Mouse (Mus musculus) myocyte (in vitro differentiated cells): ENCODE measurements around the gene Zswim4.

Experiments
- CEBPB ChIP-seq: IDR thresholded peaks from 2 replicates; pipeline ENCODE4 v1.6.1; 2011; ENCODE audit warnings: mild to moderate bottlenecking, moderate library complexity; ENCODE audit not compliant: poor library complexity, insufficient read depth, severe bottlenecking
- E2F4 ChIP-seq: IDR thresholded peaks from one replicate; pipeline ENCODE4 v1.6.1; 2011; ENCODE audit warnings: mild to moderate bottlenecking, control low read depth, moderate library complexity; ENCODE audit not compliant: insufficient read depth
- MAX ChIP-seq: IDR thresholded peaks from one replicate; pipeline ENCODE4 v1.6.1; 2011; ENCODE audit warnings: low read depth, mild to moderate bottlenecking, control low read depth
- MYOD1 ChIP-seq, 3 experiments: IDR thresholded peaks; one replicate each; pipeline ENCODE4 v1.6.1; 2011; ENCODE audit warnings: control low read depth in 2 of 3, low read depth in 2 of 3, mild to moderate bottlenecking in 2 of 3, moderate library complexity in 1 of 3; ENCODE audit not compliant: insufficient read length in 2 of 3, control insufficient read depth in 1 of 3
- MYOG ChIP-seq, 3 experiments: IDR thresholded peaks; one replicate each; pipeline ENCODE4 v1.6.1; 2011; ENCODE audit warnings: control low read depth in 2 of 3, low read depth in 2 of 3, mild to moderate bottlenecking in 2 of 3; ENCODE audit not compliant: insufficient read length in 2 of 3, control insufficient read depth in 1 of 3, insufficient read depth in 1 of 3
- POLR2A ChIP-seq: IDR thresholded peaks from one replicate; pipeline ENCODE4 v1.6.1; 2011; ENCODE audit warnings: low read depth, mild to moderate bottlenecking, control low read depth, moderate library complexity; ENCODE audit not compliant: insufficient read length
- POLR2AphosphoS2 ChIP-seq: IDR thresholded peaks from one replicate; pipeline ENCODE4 v1.6.1; 2011; ENCODE audit warnings: low read depth, control low read depth; ENCODE audit not compliant: insufficient read length
- REST ChIP-seq: IDR thresholded peaks from one replicate; pipeline ENCODE4 v1.6.1; 2011; ENCODE audit warnings: mild to moderate bottlenecking, control low read depth, moderate library complexity; ENCODE audit not compliant: insufficient read depth, insufficient read length
- TCF12 ChIP-seq: IDR thresholded peaks from one replicate; pipeline ENCODE4 v1.6.1; 2011; ENCODE audit warnings: mild to moderate bottlenecking, control low read depth; ENCODE audit not compliant: poor library complexity, insufficient read depth, severe bottlenecking
- USF1 ChIP-seq: IDR thresholded peaks from one replicate; pipeline ENCODE4 v1.6.1; 2011; ENCODE audit warnings: low read depth, mild to moderate bottlenecking, control low read depth, moderate library complexity

DNA sequence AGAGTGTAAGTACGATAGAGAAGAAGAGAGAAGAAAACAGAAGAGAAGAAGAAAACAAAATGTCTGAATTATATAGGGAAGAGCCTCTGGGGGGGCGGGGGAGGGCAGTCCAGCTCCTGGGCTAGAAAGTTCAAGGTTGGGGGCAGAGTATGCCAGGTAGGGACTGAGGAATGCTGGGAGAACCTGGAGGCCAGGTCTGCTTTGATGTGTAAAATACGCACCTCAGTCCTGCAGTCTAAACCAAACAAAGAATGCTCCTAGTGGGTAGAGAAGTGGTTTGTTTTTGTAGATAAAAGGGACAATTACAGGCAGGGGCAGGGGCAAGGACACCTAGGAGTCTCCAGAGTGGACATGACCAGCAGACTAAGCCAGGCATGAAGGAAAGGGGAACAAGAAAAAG is 59.5 kb downstream of the Zswim4 start:
- no peak for TF ChIP-seq E2F4
- no peak for TF ChIP-seq POLR2A
- no peak for TF ChIP-seq USF1
- no peak for TF ChIP-seq MAX
- TF ChIP-seq REST = no peak
- no peak for TF ChIP-seq POLR2AphosphoS2
- no peak for TF ChIP-seq CEBPB
- no peak for TF ChIP-seq MYOG (IDR thresholded peaks at IDR 0.05; ENCODE audit: control insufficient read depth in 1 of 3, insufficient read depth in 1 of 3, insufficient read length in 2 of 3, low read depth in 2 of 3)
- TF ChIP-seq MYOD1 (IDR thresholded peaks at IDR 0.05; ENCODE audit: control insufficient read depth in 1 of 3, insufficient read length in 2 of 3, low read depth in 2 of 3) = no peak
- no peak for TF ChIP-seq TCF12
